Mouse (Mus musculus): ENCODE measurements around the gene Stxbp5.

The Stxbp5 gene

DNA sequence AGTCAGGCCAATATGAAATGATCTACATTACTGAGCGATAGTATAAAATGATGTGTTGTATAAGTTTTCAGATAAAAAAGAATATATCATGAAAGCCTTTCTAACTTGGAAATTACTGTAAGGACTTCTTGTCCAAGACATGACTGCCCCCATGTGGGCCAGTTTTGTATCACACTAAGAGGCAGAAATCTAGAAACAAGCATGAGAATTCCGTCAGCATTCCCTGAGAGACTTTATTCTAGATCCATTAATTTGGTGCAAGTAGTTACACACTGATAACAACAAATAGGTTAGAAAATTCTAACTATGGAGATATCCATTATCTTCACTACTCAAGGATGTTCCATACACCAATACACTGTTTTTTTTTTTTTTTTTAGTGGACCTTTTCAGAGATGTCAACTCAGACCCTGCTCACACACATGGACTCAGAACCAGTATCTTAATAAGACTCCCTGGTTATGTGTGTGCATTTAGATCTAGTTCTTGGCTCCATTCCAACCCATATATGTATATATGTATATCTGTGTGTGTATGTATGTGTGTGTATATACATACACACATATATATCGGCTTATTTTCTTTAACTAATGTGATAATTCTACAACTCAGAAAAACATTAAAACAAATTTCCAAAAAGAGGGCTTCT lies 145.9 kb downstream of the Stxbp5 start:
- no peak for DNase-seq (ENCODE audit: low spot score in 2 of 2)

- no peak for DNase-seq (ENCODE audit: low spot score in 2 of 2)
These were observed 167.0 kb downstream of the Stxbp5 start for GRCm38 (mm10) chr10:9733861-9734260.

GRCm38 (mm10) chr10:9732065-9732749 lies 168.7 kb downstream of the Stxbp5 start:
- DNase-seq (ENCODE audit: low spot score in 2 of 2), result no peak

- no peak for DNase-seq (ENCODE audit: low spot score in 2 of 2)
These were observed 178.2 kb downstream of the Stxbp5 start for GRCm38 (mm10) chr10:9722519-9723303.

DNA sequence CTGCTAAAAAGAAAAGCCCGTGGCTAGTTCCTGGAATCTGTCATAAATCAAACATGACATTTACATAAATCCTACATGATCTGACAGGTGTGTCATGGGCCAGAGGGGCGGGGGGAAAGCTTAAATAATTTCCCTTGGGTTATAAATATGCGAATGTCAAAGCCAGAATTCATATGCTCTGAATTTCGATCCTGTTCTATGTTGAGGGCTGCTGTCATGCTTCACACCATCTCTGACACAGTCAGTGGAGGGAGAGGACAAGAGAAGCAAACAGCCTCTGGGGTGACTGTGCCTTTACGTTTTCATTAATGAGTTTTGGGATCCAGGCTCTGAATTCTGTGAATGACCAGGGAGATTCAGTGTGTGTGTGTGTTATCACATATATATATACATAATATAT lies 180.9 kb downstream of the Stxbp5 start:
- no peak for DNase-seq (ENCODE audit: low spot score in 2 of 2)

DNA sequence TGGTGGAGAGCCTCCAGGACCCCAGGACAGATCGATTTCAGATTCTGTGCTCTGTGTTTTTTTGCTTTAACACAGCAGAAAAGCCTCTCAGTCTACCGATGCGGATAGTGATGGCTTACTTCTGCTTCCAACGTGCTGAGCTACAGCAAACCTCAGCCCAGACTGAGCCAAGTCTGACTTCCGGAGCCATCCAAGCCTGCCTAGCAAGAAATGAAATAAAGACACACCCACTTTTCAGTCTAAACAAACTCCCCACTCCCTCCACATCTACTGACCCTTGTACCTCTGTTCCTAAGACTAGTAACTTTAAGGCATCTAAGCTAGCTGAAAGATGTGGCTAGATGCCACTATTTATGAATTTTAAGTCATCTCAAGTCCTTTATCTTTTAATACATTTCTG lies 182.8 kb downstream of the Stxbp5 start:
- no peak for DNase-seq (ENCODE audit: low spot score in 2 of 2)
